Mouse (Mus musculus) frontal cortex, adult (tissue): ENCODE data around the gene Tmem178b.

ENCODE experiments used
- ATAC-seq: cut with Nextera tagmentation; 2 replicates; pipeline ENCODE4 v1.9.2; 2017; ENCODE audit warnings: mild to moderate bottlenecking, moderate library complexity, mixed read lengths; ENCODE audit not compliant: low TSS enrichment

Tmem178b gene

GRCm38 (mm10) chr6:39872901-39873591 is at the start of gene Tmem178b:
TSS of gene Tmem178b (plus strand) at chr6:39873271.
- ATAC-seq, result peak; percentile 10; the same call in 1 of the 2 replicates

GRCm38 (mm10) chr6:39828736-39829135 is 44.3 kb upstream of the Tmem178b start:
- no peak for ATAC-seq

GRCm38 (mm10) chr6:39843698-39844342 is 29.3 kb upstream of the Tmem178b start:
- ATAC-seq, result no peak

GRCm38 (mm10) chr6:39847538-39847937 is 25.5 kb upstream of the Tmem178b start:
- no peak for ATAC-seq

GRCm38 (mm10) chr6:39848766-39849165 is 24.3 kb upstream of the Tmem178b start:
- ATAC-seq, result peak; percentile 60; the same call in 1 of the 2 replicates

- peak; percentile 90 for ATAC-seq
Measured at GRCm38 (mm10) chr6:39849667-39850066, 23.4 kb upstream of the Tmem178b start.

- peak; percentile 18 for ATAC-seq
Measured at GRCm38 (mm10) chr6:39870271-39871135, 2.6 kb upstream of the Tmem178b start.

- peak; percentile 72 for ATAC-seq
Measured at GRCm38 (mm10) chr6:39871381-39872305, 1.4 kb upstream of the Tmem178b start.

- peak; percentile 10; the same call in 1 of the 2 replicates for ATAC-seq
Measured at GRCm38 (mm10) chr6:39872306-39872900, 668 bp upstream of the Tmem178b start.

- ATAC-seq, result no peak
Measured at GRCm38 (mm10) chr6:39875186-39875585, 2.1 kb downstream of the Tmem178b start.

GRCm38 (mm10) chr6:39876444-39876843 is 3.4 kb downstream of the Tmem178b start:
- ATAC-seq, result no peak

- no peak for ATAC-seq
Measured at GRCm38 (mm10) chr6:39890811-39891210, 17.7 kb downstream of the Tmem178b start.

- no peak for ATAC-seq
Measured at GRCm38 (mm10) chr6:39896500-39896899, 23.4 kb downstream of the Tmem178b start.

- no peak for ATAC-seq
Measured at GRCm38 (mm10) chr6:39899231-39899630, 26.2 kb downstream of the Tmem178b start.

GRCm38 (mm10) chr6:39903220-39903773 is 30.2 kb downstream of the Tmem178b start:
- no peak for ATAC-seq

GRCm38 (mm10) chr6:39903845-39904244 is 30.8 kb downstream of the Tmem178b start:
- peak; percentile 91 for ATAC-seq

GRCm38 (mm10) chr6:39914956-39915355 is 41.9 kb downstream of the Tmem178b start:
- peak; percentile 32 for ATAC-seq

GRCm38 (mm10) chr6:39915636-39916281 is 42.7 kb downstream of the Tmem178b start:
- ATAC-seq, result no peak

GRCm38 (mm10) chr6:39916514-39916913 is 43.4 kb downstream of the Tmem178b start:
- ATAC-seq, result peak; percentile 53

- 0 out of 2 replicates have a peak, but pooled peaks have one; percentile 18 for ATAC-seq
Measured at GRCm38 (mm10) chr6:39917242-39917641, 44.2 kb downstream of the Tmem178b start.
